Comparison of ENCODE assay signal across 7 mouse cellular contexts in the genomic region with DNA sequence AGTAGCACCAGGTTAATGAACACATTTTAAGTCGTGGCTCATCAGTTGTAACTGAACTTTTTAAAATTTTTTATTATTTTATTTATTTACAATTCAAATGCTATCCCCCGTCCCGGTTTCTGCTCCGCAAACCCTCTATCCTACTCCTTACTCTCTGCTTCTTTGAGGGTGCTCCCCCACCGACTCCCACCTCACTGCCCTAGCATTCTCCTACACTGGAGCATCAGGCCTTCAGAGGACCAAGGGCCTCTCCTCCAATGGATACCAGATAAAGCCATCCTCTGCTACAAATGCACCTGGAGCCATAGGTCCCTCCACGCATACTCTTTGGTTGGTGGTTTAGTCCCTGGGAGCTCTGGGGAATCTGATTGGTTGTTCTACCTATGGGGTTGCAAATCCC. TPM values are rescaled to one million over a fixed set of nuclear protein-coding genes. Genes with fewer than 3 reads are reported as not detected.
DNase-seq lines count a peak whose midpoint lies in the region; ATAC-seq and TF ChIP-seq lines count a peak whose summit lies in the region.

No protein-coding gene starts in this region.

- H3K4me3 ChIP-seq in liver, adult 2 months (ENCODE audit: insufficient read depth, low read depth, low read length) = 0 out of 2 replicates have a peak overlapping the region, but pooled peaks have one; percentile 88
- peak overlapping the region; percentile 55 for H3K4me3 ChIP-seq in embryonic facial prominence, embryonic 12.5 days
- H3K4me3 ChIP-seq in hindbrain, embryonic 13.5 days = peak overlapping the region; percentile 70
- peak overlapping the region; percentile 53 for H3K4me3 ChIP-seq in midbrain, embryonic 15.5 days

- peaks cover 3% of the 10 kb centered on the region; the same call in 1 of the 2 replicates for H3K36me3 ChIP-seq in liver, adult 2 months (ENCODE audit: control insufficient read depth, insufficient read depth, low read length)
- H3K36me3 ChIP-seq in embryonic facial prominence, embryonic 12.5 days = no peaks in the 10 kb centered on the region
- H3K36me3 ChIP-seq in hindbrain, embryonic 13.5 days = no peaks in the 10 kb centered on the region
- H3K36me3 ChIP-seq in midbrain, embryonic 15.5 days (replicated peaks) = no peaks in the 10 kb centered on the region

- peaks cover 5% of the 10 kb centered on the region; the same call in 1 of the 2 replicates for H3K79me2 ChIP-seq in liver, adult 2 months (ENCODE audit: control insufficient read depth, insufficient read depth, low read length)

- no peak overlapping the region for H3K27ac ChIP-seq in liver, adult 2 months (replicated peaks; ENCODE audit: insufficient read depth, low read depth, low read length)
- H3K27ac ChIP-seq in embryonic facial prominence, embryonic 12.5 days = peak overlapping the region; percentile 90; the same call in 1 of the 2 replicates
- peak overlapping the region; percentile 97 for H3K27ac ChIP-seq in hindbrain, embryonic 13.5 days
- peak overlapping the region; percentile 88 for H3K27ac ChIP-seq in midbrain, embryonic 15.5 days

- no peak for ATAC-seq in embryonic facial prominence, embryonic 12.5 days (ENCODE audit: insufficient number of reproducible peaks, insufficient read depth, low FRiP score, low TSS enrichment)
- ATAC-seq in hindbrain, embryonic 13.5 days (ENCODE audit: low FRiP score) = peak; percentile 34
- peak; percentile 70 for ATAC-seq in midbrain, embryonic 15.5 days (replicated peaks)

- H3K4me2 ChIP-seq in embryonic facial prominence, embryonic 12.5 days (replicated peaks) = peak overlapping the region; percentile 44
- H3K4me2 ChIP-seq in hindbrain, embryonic 13.5 days = peak overlapping the region; percentile 69
- H3K4me2 ChIP-seq in midbrain, embryonic 15.5 days = peak overlapping the region; percentile 68

- TF ChIP-seq CTCF in liver, adult 2 months (IDR thresholded peaks at IDR 0.05; ENCODE audit: low read depth, low read length) = no peak

- no peak for TF ChIP-seq POLR2A in liver, adult 2 months (IDR thresholded peaks at IDR 0.05; ENCODE audit: extremely low read depth, insufficient read depth, low read length)

- WGBS in liver, adult 2 months = 50% methylated on average over 6 of the region's 6 CpGs
- WGBS in embryonic facial prominence, embryonic 12.5 days = 41% methylated on average over 6 of the region's 6 CpGs
- 45% methylated on average over 6 of the region's 6 CpGs for WGBS in hindbrain, embryonic 13.5 days
- 53% methylated on average over 6 of the region's 6 CpGs for WGBS in midbrain, embryonic 15.5 days

- DNase-seq in liver, adult 2 months (ENCODE audit: extremely low read depth, low read depth, low spot score) = no peak
- DNase-seq in liver = no peak
- DNase-seq in testis, postnatal 14 days (ENCODE audit: low spot score) = no peak
- DNase-seq in right cerebral cortex, adult 18-20 months = no peak

- H3K9ac ChIP-seq in liver, adult 2 months (ENCODE audit: low read depth, low read length) = no peak overlapping the region
- no peak overlapping the region for H3K9ac ChIP-seq in embryonic facial prominence, embryonic 12.5 days
- H3K9ac ChIP-seq in hindbrain, embryonic 13.5 days = peak overlapping the region; percentile 79; the same call in 1 of the 2 replicates
- peak overlapping the region; percentile 46; the same call in 1 of the 2 replicates for H3K9ac ChIP-seq in midbrain, embryonic 15.5 days

- 0 out of 2 replicates have a peak, but pooled peaks cover 4% of the 10 kb centered on the region for H3K4me1 ChIP-seq in liver, adult 2 months (ENCODE audit: control insufficient read depth, insufficient read depth, low read length)
- H3K4me1 ChIP-seq in embryonic facial prominence, embryonic 12.5 days = no peaks in the 10 kb centered on the region
- peaks cover 11% of the 10 kb centered on the region; the same call in 1 of the 2 replicates for H3K4me1 ChIP-seq in hindbrain, embryonic 13.5 days (replicated peaks)
- H3K4me1 ChIP-seq in midbrain, embryonic 15.5 days = peaks cover 10% of the 10 kb centered on the region

- no peaks in the 10 kb centered on the region for H3K9me3 ChIP-seq in embryonic facial prominence, embryonic 12.5 days
- H3K9me3 ChIP-seq in hindbrain, embryonic 13.5 days = no peaks in the 10 kb centered on the region
- H3K9me3 ChIP-seq in midbrain, embryonic 15.5 days = no peaks in the 10 kb centered on the region

- no peaks in the 10 kb centered on the region for H3K27me3 ChIP-seq in liver, adult 2 months (ENCODE audit: control insufficient read depth, insufficient read depth, low read length)
- no peaks in the 10 kb centered on the region for H3K27me3 ChIP-seq in embryonic facial prominence, embryonic 12.5 days
- H3K27me3 ChIP-seq in hindbrain, embryonic 13.5 days = no peaks in the 10 kb centered on the region
- H3K27me3 ChIP-seq in midbrain, embryonic 15.5 days (replicated peaks) = no peaks in the 10 kb centered on the region

RNA-seq across cellular contexts. Expression of a gene that starts 0.4 kb away (rescaled TPM):
- total RNA-seq in liver, adult 2 months (2014; rRNA removed) = 98.8 and 106 TPM in 2 replicates
- polyA plus RNA-seq in liver, adult 2 months (2012; rRNA removed) = 101 and 114 TPM in 2 replicates
- 121 and 127 TPM in 2 replicates for polyA plus RNA-seq in embryonic facial prominence, embryonic 12.5 days (2016; fragmentation: Nextera tagmentation; extraction: Ambion mirVana)
- polyA plus RNA-seq in hindbrain, embryonic 13.5 days (2015; fragmentation: Nextera tagmentation; extraction: Ambion mirVana) = 135 and 142 TPM in 2 replicates
- polyA plus RNA-seq in midbrain, embryonic 15.5 days (2015; fragmentation: Nextera tagmentation; extraction: Ambion mirVana) = 101 and 112 TPM in 2 replicates

RNA-seq across cellular contexts. Expression of a gene that starts 47.4 kb away (rescaled TPM):
- total RNA-seq in liver, adult 2 months (2014; rRNA removed) = 5.8 and 6.2 TPM in 2 replicates
- polyA plus RNA-seq in liver, adult 2 months (2012; rRNA removed) = 13.9 and 18.6 TPM in 2 replicates
- 27.2 and 27.5 TPM in 2 replicates for polyA plus RNA-seq in embryonic facial prominence, embryonic 12.5 days (2016; fragmentation: Nextera tagmentation; extraction: Ambion mirVana)
- polyA plus RNA-seq in hindbrain, embryonic 13.5 days (2015; fragmentation: Nextera tagmentation; extraction: Ambion mirVana) = 32.0 and 37.7 TPM in 2 replicates
- polyA plus RNA-seq in midbrain, embryonic 15.5 days (2015; fragmentation: Nextera tagmentation; extraction: Ambion mirVana) = 32.5 and 41.0 TPM in 2 replicates

RNA-seq across cellular contexts. Expression of a gene that starts 47.4 kb away (rescaled TPM):
- total RNA-seq in liver, adult 2 months (2014; rRNA removed) = 40.4 and 55.0 TPM in 2 replicates
- polyA plus RNA-seq in liver, adult 2 months (2012; rRNA removed) = 32.3 and 32.6 TPM in 2 replicates
- polyA plus RNA-seq in embryonic facial prominence, embryonic 12.5 days (2016; fragmentation: Nextera tagmentation; extraction: Ambion mirVana) = 40.5 and 41.2 TPM in 2 replicates
- 37.5 and 39.7 TPM in 2 replicates for polyA plus RNA-seq in hindbrain, embryonic 13.5 days (2015; fragmentation: Nextera tagmentation; extraction: Ambion mirVana)
- 40.0 and 44.4 TPM in 2 replicates for polyA plus RNA-seq in midbrain, embryonic 15.5 days (2015; fragmentation: Nextera tagmentation; extraction: Ambion mirVana)

Comparison
In these comparisons a context has a peak if more than half of its experiments do, and no peak if none do; other contexts are left out.
1. H3K9ac ChIP-seq: peak in hindbrain, embryonic 13.5 days (single experiment) and midbrain, embryonic 15.5 days (single experiment); none in liver, adult 2 months (single experiment) and embryonic facial prominence, embryonic 12.5 days (single experiment).
2. Peak in every context shown above with its lines, with median percentiles within 50 percentile points of each other: H3K4me3 ChIP-seq and H3K4me2 ChIP-seq.